Mouse (Mus musculus) midbrain, embryonic 10.5 days (tissue): Measurements from ENCODE around the gene Olfr1246. TPM values are rescaled to one million over a fixed set of nuclear protein-coding genes. Genes with fewer than 3 reads are reported as not detected.
"Not testable (repeated sequence)": the region's sequence is repeated elsewhere in the genome, so short reads cannot be mapped to it uniquely, and the experiment has no call there.

Experiments used
- DNase-seq: peaks from one replicate; pipeline ENCODE4 v3.0.0-alpha.2; 2017; ENCODE audit warnings: low spot score
- H3K27ac ChIP-seq: fragments of 300-500 bp; sonication (generic); replicated peaks from 2 replicates; pipeline ENCODE4 v1.5.1; 2016; ENCODE audit warnings: mild to moderate bottlenecking
- H3K27me3 ChIP-seq: fragments of 300-500 bp; sonication (generic); 2 replicates; pipeline ENCODE4 v1.6.1; 2016; ENCODE audit warnings: low read depth, mild to moderate bottlenecking; ENCODE audit not compliant: poor library complexity, severe bottlenecking
- H3K36me3 ChIP-seq: fragments of 300-500 bp; sonication (generic); 2 replicates; pipeline ENCODE4 v1.6.1; 2016; ENCODE audit warnings: mild to moderate bottlenecking, moderate library complexity
- H3K4me1 ChIP-seq: fragments of 300-500 bp; sonication (generic); 2 replicates; pipeline ENCODE4 v1.6.1; 2016
- H3K4me3 ChIP-seq: fragments of 300-500 bp; sonication (generic); 2 replicates; pipeline ENCODE4 v1.5.1; 2016; ENCODE audit warnings: mild to moderate bottlenecking, moderate library complexity
- H3K9me3 ChIP-seq: fragments of 300-500 bp; sonication (generic); replicated peaks from 2 replicates; pipeline ENCODE4 v1.6.1; 2016; ENCODE audit warnings: mild to moderate bottlenecking
- WGBS: fragments of 180-500 bp; shearing (Covaris S2); methylation state at CpG from one replicate; pipeline ENCODE4 v1.1.7; 2016; 5-methylcytosine and 5-hydroxymethylcytosine counted together
- polyA plus RNA-seq: library from polyadenylated mRNA; unstranded; fragments of >200 nt; fragmentation: Nextera tagmentation; extraction: Ambion mirVana; gene quantifications from 2 replicates; pipeline ENCODE4 v1.2.1, GENCODE M21; 2016

The Olfr1246 gene
- polyA plus RNA-seq: not detected in 2 replicates

DNA sequence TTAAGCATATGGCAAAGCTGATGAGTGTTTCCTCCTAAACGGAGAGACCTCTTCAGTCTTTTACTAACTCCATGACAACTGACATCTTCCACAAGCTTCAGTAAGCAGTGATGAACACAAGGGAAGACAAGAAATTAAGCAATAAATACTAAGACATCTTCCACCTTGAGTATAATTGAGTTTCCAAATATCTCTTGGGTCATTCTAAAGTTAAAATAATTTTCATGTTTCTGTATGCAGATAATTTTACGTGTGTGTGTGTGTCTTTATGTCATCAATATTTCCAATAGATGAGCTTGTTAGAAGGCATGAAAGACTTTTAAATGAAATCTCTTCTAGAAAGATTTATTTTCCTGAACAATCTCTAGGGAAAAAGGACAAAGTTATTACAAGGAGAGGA lies at the start of gene Olfr1246:
TSS of gene Olfr1246 (minus strand) at position 101 of the 400 bp plus-strand sequence.
- DNase-seq: no peak
- Histone ChIP-seq H3K27ac (no peak within 1 kb of the TSS), H3K4me1 (no peaks in the 10 kb centered on the region), H3K4me3 (no peak within 1 kb of the TSS), H3K27me3 (no peaks in the 10 kb centered on the region), H3K36me3 (no peaks in the 10 kb centered on the region), H3K9me3 (no peaks in the 10 kb centered on the region)
- 86% methylated on average over 2 of the region's 2 CpGs for WGBS

DNA sequence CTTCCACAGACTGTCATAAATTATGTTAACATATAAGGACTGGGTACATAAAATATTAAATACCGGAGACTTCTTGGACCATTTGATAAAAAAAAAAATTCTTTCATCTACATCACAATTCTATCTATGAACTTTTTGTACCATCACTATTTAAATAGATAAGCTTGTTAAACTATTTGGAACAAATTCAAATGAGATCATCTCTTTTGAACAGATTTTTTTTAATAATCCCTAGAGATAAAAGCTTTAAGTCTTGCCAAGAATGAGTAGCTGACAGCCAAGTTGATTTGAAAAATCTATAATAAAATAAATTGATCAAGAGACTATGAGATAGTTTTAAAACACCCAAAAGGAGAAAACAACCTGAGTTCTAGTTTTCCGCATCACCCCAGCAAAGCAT lies 41.9 kb upstream of the Olfr1246 start, which contains the start of gene Olfr1249:
TSS of gene Olfr1249 (minus strand) at position 101 of the 400 bp plus-strand sequence.
- no peak within 1 kb of the TSS for H3K4me3 ChIP-seq
- no peak within 1 kb of the TSS for H3K27ac ChIP-seq
- WGBS: 95% methylated on average over 2 of the region's 2 CpGs
- no peaks in the 10 kb centered on the region for H3K4me1 ChIP-seq
- H3K36me3 ChIP-seq: no peaks in the 10 kb centered on the region
- no peaks in the 10 kb centered on the region for H3K27me3 ChIP-seq
- no peak for DNase-seq
- no peaks in the 10 kb centered on the region for H3K9me3 ChIP-seq

DNA sequence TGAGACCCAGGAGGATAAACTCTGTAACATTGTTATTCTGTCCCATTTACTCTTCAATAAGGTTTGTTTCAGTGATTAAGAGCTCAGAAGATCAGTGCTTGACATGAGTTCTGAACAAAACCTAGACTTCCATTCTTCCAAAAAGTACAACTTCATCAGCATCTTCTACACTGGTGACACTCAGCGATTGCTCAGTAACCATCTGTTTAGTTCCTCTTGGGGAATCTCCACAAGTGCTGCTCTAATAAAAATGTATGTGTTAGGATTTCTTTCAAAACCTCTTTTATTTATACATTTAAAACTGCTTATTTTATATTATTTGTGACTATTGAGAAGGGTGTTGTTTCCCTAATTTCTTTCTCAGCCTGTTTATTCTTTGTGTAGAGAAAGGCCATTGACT lies 25.2 kb upstream of the Olfr1246 start, which contains the start of gene Olfr1248:
TSS of gene Olfr1248 (minus strand) at position 101 of the 400 bp plus-strand sequence.
- H3K4me1 ChIP-seq, H3K9me3 ChIP-seq: not testable (repeated sequence)
- 94% methylated on average over 1 of the region's 1 CpGs for WGBS

DNA sequence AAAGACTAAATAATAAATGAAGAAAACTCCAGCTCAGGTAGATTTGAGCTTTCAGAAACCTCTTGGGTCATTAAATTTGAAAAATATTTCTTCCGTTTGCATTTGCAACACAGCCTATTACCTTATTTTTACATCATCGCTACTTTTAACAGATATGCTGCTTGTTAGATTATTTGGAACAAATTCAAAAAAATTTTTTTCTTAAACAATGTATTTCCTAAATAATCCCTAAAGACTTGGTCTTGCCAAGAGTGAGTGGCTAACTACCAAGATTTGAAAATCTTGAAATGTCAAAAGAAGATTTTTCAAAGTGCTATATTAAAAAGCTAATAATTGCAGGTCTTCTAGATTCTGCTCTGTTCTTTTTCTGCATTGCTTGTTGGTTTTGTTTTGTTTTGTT lies 21.1 kb upstream of the Olfr1246 start, which contains the start of gene Olfr1247:
TSS of gene Olfr1247 (minus strand) at position 101 of the 400 bp plus-strand sequence.
- Histone ChIP-seq H3K36me3 (no peaks in the 10 kb centered on the region), H3K27me3 (no peaks in the 10 kb centered on the region), H3K9me3 (no peaks in the 10 kb centered on the region), H3K4me1 (no peaks in the 10 kb centered on the region), H3K4me3 (no peak within 1 kb of the TSS), H3K27ac (no peak within 1 kb of the TSS)
- DNase-seq: no peak
- WGBS: 92% methylated on average over 2 of the region's 2 CpGs

More for the DNA sequence above, 25.2 kb upstream of the Olfr1246 start, which contains the start of gene Olfr1248:
- DNase-seq, H3K27ac ChIP-seq, H3K36me3 ChIP-seq, H3K4me3 ChIP-seq, H3K27me3 ChIP-seq: not testable (repeated sequence)

DNA sequence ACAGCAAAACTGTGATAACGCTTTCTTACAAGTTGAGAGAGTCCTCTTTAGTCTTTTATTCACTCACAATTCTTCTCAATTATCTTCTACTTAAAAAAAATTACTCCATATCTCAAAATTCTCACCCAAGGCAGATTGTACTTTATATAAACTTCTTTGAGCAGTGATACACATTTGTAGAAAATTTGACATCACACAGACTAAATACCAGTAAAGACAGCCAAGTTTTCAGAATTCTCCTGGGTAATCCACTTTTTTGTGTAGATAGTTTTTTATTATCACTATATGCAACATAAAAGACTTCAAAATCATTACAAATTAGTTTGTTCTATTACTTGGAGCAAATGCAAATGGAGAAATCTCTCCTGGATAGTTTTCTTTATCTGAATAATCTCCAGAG lies 14.6 kb downstream of the Olfr1246 start, which contains the start of gene Olfr1245:
TSS of gene Olfr1245 (minus strand) at position 101 of the 400 bp plus-strand sequence.
- no peaks in the 10 kb centered on the region for H3K4me1 ChIP-seq
- no peaks in the 10 kb centered on the region for H3K27me3 ChIP-seq
- H3K4me3 ChIP-seq: no peak within 1 kb of the TSS
- H3K9me3 ChIP-seq: no peaks in the 10 kb centered on the region
- 98% methylated on average over 1 of the region's 1 CpGs for WGBS
- no peak for DNase-seq
- H3K27ac ChIP-seq: no peak within 1 kb of the TSS
- H3K36me3 ChIP-seq: no peaks in the 10 kb centered on the region

DNA sequence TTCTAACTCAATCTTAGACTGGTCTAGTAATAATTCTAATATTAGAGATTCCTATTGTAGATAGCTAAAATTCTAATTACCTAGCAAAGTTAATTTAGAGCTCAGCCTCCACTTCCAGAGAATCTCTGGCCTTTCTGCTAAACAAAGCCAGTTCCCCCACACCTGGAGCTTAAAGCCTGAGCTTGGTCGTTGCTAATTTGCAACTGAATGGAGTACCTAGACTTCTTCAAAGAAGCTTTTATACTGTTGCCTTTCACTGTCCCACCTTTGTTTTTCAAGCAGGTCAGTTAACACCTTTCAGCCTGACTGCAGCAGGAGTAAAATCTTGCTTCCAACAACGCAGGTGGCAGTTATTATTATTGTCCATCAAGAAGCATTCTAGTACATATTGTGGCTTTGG lies 30.3 kb downstream of the Olfr1246 start:
- DNase-seq, H3K36me3 ChIP-seq: not testable (repeated sequence)
- 74% methylated on average over 2 of the region's 2 CpGs for WGBS

DNA sequence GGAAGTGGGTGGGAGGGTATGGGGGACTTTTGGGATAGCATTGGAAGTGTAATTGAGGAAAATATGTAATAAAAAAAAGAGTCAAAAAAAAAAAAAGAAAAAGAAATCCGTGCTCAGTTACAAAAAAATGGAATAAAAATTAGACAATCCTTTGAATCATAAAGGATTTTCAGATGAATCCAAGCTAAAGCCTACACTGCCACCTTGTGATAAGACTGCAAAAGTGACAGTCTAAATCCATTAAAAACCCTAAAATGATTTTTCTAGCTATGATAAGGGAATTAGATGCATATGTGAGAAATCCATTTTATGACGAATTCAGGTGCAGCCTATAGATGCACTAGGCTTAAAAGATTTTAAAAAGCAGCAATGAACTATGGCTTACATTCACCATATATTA lies 48.4 kb downstream of the Olfr1246 start:
- DNase-seq: no peak
- WGBS: 59% methylated on average over 2 of the region's 2 CpGs
- H3K27ac ChIP-seq: no peak overlapping the region
- H3K27me3 ChIP-seq: no peaks in the 10 kb centered on the region
- no peaks in the 10 kb centered on the region for H3K9me3 ChIP-seq
- H3K4me3 ChIP-seq: no peak overlapping the region
- no peaks in the 10 kb centered on the region for H3K4me1 ChIP-seq
- H3K36me3 ChIP-seq: no peaks in the 10 kb centered on the region

More for the DNA sequence above, 30.3 kb downstream of the Olfr1246 start:
- not testable (repeated sequence) for H3K9me3 ChIP-seq, H3K27ac ChIP-seq, H3K27me3 ChIP-seq, H3K4me1 ChIP-seq, H3K4me3 ChIP-seq

DNA sequence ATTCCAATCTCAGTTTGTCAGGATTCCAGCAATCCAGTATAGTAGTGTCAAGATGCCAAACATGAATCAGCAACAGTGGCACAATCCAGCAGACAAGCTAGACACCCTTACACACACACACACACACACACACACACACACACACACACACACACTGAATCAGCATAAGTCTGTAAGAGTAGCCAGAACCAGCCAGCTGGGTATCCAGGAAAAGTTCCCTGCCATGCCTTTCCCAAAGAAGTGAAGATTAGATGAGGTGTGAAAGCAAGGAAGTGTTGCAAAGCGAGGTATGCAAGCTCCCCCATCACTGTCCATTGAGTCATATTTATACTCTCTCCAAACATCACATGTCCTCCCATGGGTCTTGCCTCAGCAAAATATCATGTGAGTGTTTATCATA lies 53.0 kb downstream of the Olfr1246 start:
- WGBS: 95% methylated on average over 1 of the region's 1 CpGs
- no peak for DNase-seq
- Histone ChIP-seq H3K27me3 (no peaks in the 10 kb centered on the region), H3K36me3 (no peaks in the 10 kb centered on the region), H3K9me3 (no peaks in the 10 kb centered on the region), H3K4me1 (no peaks in the 10 kb centered on the region), H3K4me3 (no peak overlapping the region), H3K27ac (no peak overlapping the region)

Other genes starting within 250 kb of the Olfr1246 start
- not detected in 2 replicates for gene Olfr1234, start 228.3 kb downstream of the Olfr1246 start, polyA plus RNA-seq
- gene Olfr1238, start 183.5 kb downstream of the Olfr1246 start, polyA plus RNA-seq: not detected in 2 replicates
- not detected in 2 replicates for gene Olfr1239, start 172.8 kb downstream of the Olfr1246 start, polyA plus RNA-seq
- not detected in 2 replicates for gene Olfr1240, start 150.2 kb downstream of the Olfr1246 start, polyA plus RNA-seq
- not detected in 2 replicates for gene Olfr1241, start 106.0 kb downstream of the Olfr1246 start, polyA plus RNA-seq
- not detected in 2 replicates for gene Olfr1242, start 94.8 kb downstream of the Olfr1246 start, polyA plus RNA-seq
- not detected in 2 replicates for gene Olfr1243, start 61.7 kb downstream of the Olfr1246 start, polyA plus RNA-seq
- gene Olfr1245, start 14.7 kb downstream of the Olfr1246 start, polyA plus RNA-seq: not detected in 2 replicates
- not detected in 2 replicates for gene Olfr1247, start 21.0 kb upstream of the Olfr1246 start, polyA plus RNA-seq
- not detected in 2 replicates for gene Olfr1248, start 25.1 kb upstream of the Olfr1246 start, polyA plus RNA-seq
- gene Olfr1249, start 41.8 kb upstream of the Olfr1246 start, polyA plus RNA-seq: not detected in 2 replicates
- not detected in 2 replicates for gene Olfr1250, start 68.3 kb upstream of the Olfr1246 start, polyA plus RNA-seq
- not detected in 2 replicates for gene Olfr1251, start 78.8 kb upstream of the Olfr1246 start, polyA plus RNA-seq
- not detected in 2 replicates for gene Olfr1252, start 131.9 kb upstream of the Olfr1246 start, polyA plus RNA-seq
- not detected in 2 replicates for gene Olfr1253, start 163.9 kb upstream of the Olfr1246 start, polyA plus RNA-seq
- not detected in 2 replicates for gene Olfr1254, start 200.5 kb upstream of the Olfr1246 start, polyA plus RNA-seq
- not detected in 2 replicates for gene Olfr1255, start 218.9 kb upstream of the Olfr1246 start, polyA plus RNA-seq
- not detected in 2 replicates for gene Olfr1256, start 248.4 kb upstream of the Olfr1246 start, polyA plus RNA-seq